ENCODE assay signal across 7 mouse cellular contexts in the genomic region with DNA sequence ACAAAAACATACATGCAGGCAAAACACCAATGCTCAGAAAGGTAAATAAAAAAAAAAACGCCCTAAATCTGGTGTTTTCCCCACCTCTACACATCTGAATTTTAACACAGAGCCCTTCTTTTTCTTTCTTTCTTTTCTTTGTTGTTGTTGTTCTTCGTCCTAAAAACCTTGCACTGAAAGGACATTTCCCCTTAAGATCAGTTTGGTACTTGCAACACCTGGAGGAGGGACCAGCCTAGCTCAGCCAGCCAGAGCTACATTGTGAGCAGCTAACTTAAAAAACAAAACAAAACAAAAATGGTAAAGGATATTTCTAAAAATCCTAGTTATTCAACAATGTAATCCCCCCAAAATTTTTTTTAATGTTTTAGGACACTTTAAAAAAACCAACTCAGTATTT. TPM values are rescaled to one million over a fixed set of nuclear protein-coding genes. Genes with fewer than 3 reads are reported as not detected.
A peak's percentile ranks its signal among the peaks of the same experiment; 100 is the strongest.
DNase-seq lines count a peak whose midpoint lies in the region; ATAC-seq lines count a peak whose summit lies in the region.

No protein-coding gene starts in this region.

- H3K9me3 ChIP-seq in lung, embryonic 15.5 days, result no peaks in the 10 kb centered on the region
- no peaks in the 10 kb centered on the region for H3K9me3 ChIP-seq in forebrain, embryonic 15.5 days
- no peaks in the 10 kb centered on the region for H3K9me3 ChIP-seq in limb, embryonic 13.5 days
- no peaks in the 10 kb centered on the region for H3K9me3 ChIP-seq in neural tube, embryonic 15.5 days (replicated peaks)

- peaks cover 13% of the 10 kb centered on the region for H3K4me1 ChIP-seq in lung, embryonic 15.5 days
- H3K4me1 ChIP-seq in forebrain, embryonic 15.5 days, result peaks cover 42% of the 10 kb centered on the region
- peaks cover 16% of the 10 kb centered on the region for H3K4me1 ChIP-seq in limb, embryonic 13.5 days
- peaks cover 34% of the 10 kb centered on the region for H3K4me1 ChIP-seq in neural tube, embryonic 15.5 days

- peak overlapping the region; percentile 99 for H3K4me2 ChIP-seq in lung, embryonic 15.5 days
- peak overlapping the region; percentile 93 for H3K4me2 ChIP-seq in forebrain, embryonic 15.5 days (replicated peaks)
- H3K4me2 ChIP-seq in limb, embryonic 13.5 days (replicated peaks), result peak overlapping the region; percentile 99
- peak overlapping the region; percentile 98 for H3K4me2 ChIP-seq in neural tube, embryonic 15.5 days

- no peak for ATAC-seq in lung, embryonic 15.5 days (ENCODE audit: borderline replicate concordance, extremely low read depth, low FRiP score, low TSS enrichment)
- no peak for ATAC-seq in forebrain, embryonic 15.5 days (replicated peaks)
- no peak for ATAC-seq in limb, embryonic 13.5 days (ENCODE audit: low FRiP score, low read depth)
- ATAC-seq in neural tube, embryonic 15.5 days (ENCODE audit: low FRiP score), result no peak

- H3K4me3 ChIP-seq in lung, embryonic 15.5 days, result peak overlapping the region; percentile 72
- H3K4me3 ChIP-seq in forebrain, embryonic 15.5 days, result peak overlapping the region; percentile 61
- H3K4me3 ChIP-seq in limb, embryonic 13.5 days, result peak overlapping the region; percentile 71
- H3K4me3 ChIP-seq in neural tube, embryonic 15.5 days (replicated peaks), result peak overlapping the region; percentile 71

- H3K36me3 ChIP-seq in lung, embryonic 15.5 days, result no peaks in the 10 kb centered on the region
- H3K36me3 ChIP-seq in forebrain, embryonic 15.5 days, result no peaks in the 10 kb centered on the region
- H3K36me3 ChIP-seq in limb, embryonic 13.5 days, result no peaks in the 10 kb centered on the region
- H3K36me3 ChIP-seq in neural tube, embryonic 15.5 days, result no peaks in the 10 kb centered on the region

- no peak for DNase-seq in lung, adult 18-20 months
- no peak for DNase-seq in right cerebral cortex, postnatal 36 days (ENCODE audit: low spot score in 2 of 2)
- no peak for DNase-seq in c-Kit-positive CD71-positive TER-119-positive erythroid progenitor cells, embryonic 14.5 days (ENCODE audit: low spot score)

- H3K27ac ChIP-seq in lung, embryonic 15.5 days, result peak overlapping the region; percentile 99
- H3K27ac ChIP-seq in forebrain, embryonic 15.5 days (replicated peaks), result no peak overlapping the region
- no peak overlapping the region for H3K27ac ChIP-seq in limb, embryonic 13.5 days
- peak overlapping the region; percentile 100 for H3K27ac ChIP-seq in neural tube, embryonic 15.5 days (replicated peaks)

- WGBS in lung, embryonic 15.5 days, result 31% methylated on average over 2 of the region's 2 CpGs
- WGBS in forebrain, embryonic 15.5 days, result 55% methylated on average over 2 of the region's 2 CpGs
- WGBS in limb, embryonic 13.5 days, result 44% methylated on average over 2 of the region's 2 CpGs
- WGBS in neural tube, embryonic 15.5 days, result 47% methylated on average over 2 of the region's 2 CpGs

- H3K9ac ChIP-seq in lung, embryonic 15.5 days, result no peak overlapping the region; the same call in 1 of the 2 replicates
- H3K9ac ChIP-seq in forebrain, embryonic 15.5 days (replicated peaks), result no peak overlapping the region
- H3K9ac ChIP-seq in limb, embryonic 13.5 days, result peak overlapping the region; percentile 92
- no peak overlapping the region; the same call in 1 of the 2 replicates for H3K9ac ChIP-seq in neural tube, embryonic 15.5 days (replicated peaks)

- no peaks in the 10 kb centered on the region for H3K27me3 ChIP-seq in lung, embryonic 15.5 days
- no peaks in the 10 kb centered on the region for H3K27me3 ChIP-seq in forebrain, embryonic 15.5 days
- no peaks in the 10 kb centered on the region for H3K27me3 ChIP-seq in limb, embryonic 13.5 days
- H3K27me3 ChIP-seq in neural tube, embryonic 15.5 days (replicated peaks), result no peaks in the 10 kb centered on the region

RNA-seq across cellular contexts. Expression of gene Spen, which starts 6.1 kb away (rescaled TPM):
- 9.1 and 10.3 TPM in 2 replicates for polyA plus RNA-seq in lung, embryonic 15.5 days (2015; fragmentation: Nextera tagmentation; extraction: Ambion mirVana)
- 18.5 and 18.9 TPM in 2 replicates for polyA plus RNA-seq in forebrain, embryonic 15.5 days (2015; fragmentation: Nextera tagmentation; extraction: Ambion mirVana)
- polyA plus RNA-seq in limb, embryonic 13.5 days (2015; fragmentation: Nextera tagmentation; extraction: Ambion mirVana), result 10.8 and 11.5 TPM in 2 replicates
- polyA plus RNA-seq in neural tube, embryonic 15.5 days (2015; fragmentation: Nextera tagmentation; extraction: Ambion mirVana), result 13.4 and 13.7 TPM in 2 replicates

Comparison
In these comparisons a context has a peak if more than half of its experiments do, and no peak if none do; other contexts are left out.
1. H3K27ac ChIP-seq: peak in lung, embryonic 15.5 days (single experiment) and neural tube, embryonic 15.5 days (single experiment); none in forebrain, embryonic 15.5 days (single experiment) and limb, embryonic 13.5 days (single experiment).
2. Peak in every context shown above with its lines, with median percentiles within 50 percentile points of each other: H3K4me2 ChIP-seq and H3K4me3 ChIP-seq.